Mouse (Mus musculus): Measurements from ENCODE around the gene Ppil2.

Gene Ppil2

GRCm38 (mm10) chr16:17102630-17103220 is 8.3 kb downstream of the Ppil2 start:
- DNase-seq (ENCODE audit: low read depth, low spot score) = peak; percentile 66

GRCm38 (mm10) chr16:17096938-17097337 is 14.1 kb downstream of the Ppil2 start:
- DNase-seq (ENCODE audit: low read depth, low spot score) = no peak

- no peak for DNase-seq (ENCODE audit: low read depth, low spot score)
Observed at GRCm38 (mm10) chr16:17088346-17088745, 22.7 kb downstream of the Ppil2 start.

- no peak for DNase-seq (ENCODE audit: low read depth, low spot score)
Observed at GRCm38 (mm10) chr16:17086669-17087193, 24.3 kb downstream of the Ppil2 start.

- DNase-seq (ENCODE audit: low read depth, low spot score) = no peak
Observed at GRCm38 (mm10) chr16:17086241-17086640, 24.8 kb downstream of the Ppil2 start.

GRCm38 (mm10) chr16:17085636-17086035 is 25.4 kb downstream of the Ppil2 start:
- no peak for DNase-seq (ENCODE audit: low read depth, low spot score)

GRCm38 (mm10) chr16:17082121-17082792 is 28.8 kb downstream of the Ppil2 start:
- DNase-seq (ENCODE audit: low read depth, low spot score) = no peak

GRCm38 (mm10) chr16:17078101-17078500 is 33.0 kb downstream of the Ppil2 start:
- DNase-seq (ENCODE audit: low read depth, low spot score) = no peak

GRCm38 (mm10) chr16:17076869-17077268 is 34.2 kb downstream of the Ppil2 start:
- no peak for DNase-seq (ENCODE audit: low read depth, low spot score)

- DNase-seq (ENCODE audit: low read depth, low spot score) = no peak
Observed at GRCm38 (mm10) chr16:17076301-17076700, 34.8 kb downstream of the Ppil2 start.

- DNase-seq (ENCODE audit: low read depth, low spot score) = no peak
Observed at GRCm38 (mm10) chr16:17073000-17073399, 38.1 kb downstream of the Ppil2 start.

GRCm38 (mm10) chr16:17070716-17071115 is 40.3 kb downstream of the Ppil2 start:
- no peak for DNase-seq (ENCODE audit: low read depth, low spot score)

GRCm38 (mm10) chr16:17069511-17070443 is 41.3 kb downstream of the Ppil2 start, which contains the start of gene Ypel1:
Ypel1 (plus strand) TSS chr16:17069696.
- peak; percentile 67 for DNase-seq (ENCODE audit: low read depth, low spot score)

- DNase-seq (ENCODE audit: low read depth, low spot score) = no peak
Observed at GRCm38 (mm10) chr16:17067552-17067951, 43.5 kb downstream of the Ppil2 start.

- DNase-seq (ENCODE audit: low read depth, low spot score) = no peak
Observed at GRCm38 (mm10) chr16:17062338-17062737, 48.7 kb downstream of the Ppil2 start.

GRCm38 (mm10) chr16:17055584-17055983 is 55.5 kb downstream of the Ppil2 start:
- no peak for DNase-seq (ENCODE audit: low read depth, low spot score)

- no peak for DNase-seq (ENCODE audit: low read depth, low spot score)
Observed at GRCm38 (mm10) chr16:17053903-17054302, 57.2 kb downstream of the Ppil2 start.

- DNase-seq (ENCODE audit: low read depth, low spot score) = no peak
Observed at GRCm38 (mm10) chr16:17052087-17052486, 59.0 kb downstream of the Ppil2 start.

- no peak for DNase-seq (ENCODE audit: low read depth, low spot score)
Observed at GRCm38 (mm10) chr16:17049886-17050285, 61.2 kb downstream of the Ppil2 start.

GRCm38 (mm10) chr16:17045287-17045686 is 65.8 kb downstream of the Ppil2 start:
- DNase-seq (ENCODE audit: low read depth, low spot score) = no peak

- DNase-seq (ENCODE audit: low read depth, low spot score) = no peak
Observed at GRCm38 (mm10) chr16:17044320-17044719, 66.7 kb downstream of the Ppil2 start.

GRCm38 (mm10) chr16:17041417-17041816 is 69.6 kb downstream of the Ppil2 start:
- DNase-seq (ENCODE audit: low read depth, low spot score) = no peak
